Mouse (Mus musculus): ENCODE data around the gene 1700021F05Rik.

DNA sequence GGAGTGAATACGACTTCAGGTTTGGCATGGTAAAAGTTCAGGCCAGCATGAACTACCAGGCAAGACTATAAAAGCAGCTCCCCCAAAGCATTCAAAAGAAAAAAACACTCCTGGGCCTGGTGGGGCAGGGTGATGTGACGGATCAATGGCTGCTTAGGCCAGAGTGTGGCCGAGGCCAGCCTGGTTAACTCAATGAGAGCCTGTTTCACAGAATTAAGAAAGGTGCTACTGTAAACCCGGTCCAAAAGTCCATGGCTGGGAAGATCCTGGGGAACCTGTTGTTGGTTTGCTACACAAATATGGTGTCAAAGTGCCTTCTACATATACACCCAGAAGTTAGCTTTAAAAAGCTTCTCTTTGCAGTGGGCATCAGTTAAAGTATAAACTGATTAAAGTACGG, 2.0 kb downstream of the 1700021F05Rik start:
- TF ChIP-seq CTCF (IDR thresholded peaks at IDR 0.05; ENCODE audit: extremely low read depth, insufficient read depth, insufficient read length, insufficient replicate concordance) (no peak), POLR2A (IDR thresholded peaks at IDR 0.05; ENCODE audit: low read depth, low read length) (no peak)
